Mouse (Mus musculus): ENCODE measurements at regions not wholly inside any gene's neighbourhood (a gene's known extent, or its start where the extent isn't known, plus 50 kb on each side); places are given as distances from the start of the nearest gene placed in this dataset.

DNA sequence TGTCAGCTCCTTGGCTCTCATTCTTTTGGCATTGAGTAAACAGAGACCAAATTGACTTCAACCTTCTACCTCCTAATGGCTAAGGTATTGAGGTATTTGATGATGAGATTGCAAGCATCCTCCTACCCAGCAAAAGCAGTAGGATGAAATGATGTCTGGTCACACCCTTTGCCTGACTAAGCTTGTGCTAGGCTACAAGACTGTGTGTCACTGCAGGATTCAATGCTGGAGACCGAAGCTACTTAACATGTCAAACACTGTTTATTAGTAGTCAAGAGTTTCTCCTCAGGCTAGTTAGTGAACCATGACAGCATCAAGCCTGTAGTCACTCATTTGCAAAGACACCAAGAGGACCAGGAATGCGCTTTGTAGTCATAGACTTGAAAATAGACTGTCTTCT is 320.0 kb downstream of the Prr30 start:
- DNase-seq (no peak), ATAC-seq (ENCODE audit: low read depth) (no peak)
- 72% methylated on average over 2 of the region's 2 CpGs for WGBS (ENCODE audit: insufficient replicate concordance)
- Histone ChIP-seq H3K4me2 (no peak overlapping the region), H3K27ac (no peak overlapping the region), H3K9me3 (replicated peaks) (no peaks in the 10 kb centered on the region), H3K4me1 (replicated peaks) (no peaks in the 10 kb centered on the region), H3K27me3 (no peaks in the 10 kb centered on the region), H3K36me3 (no peaks in the 10 kb centered on the region), H3K4me3 (replicated peaks) (no peak overlapping the region), H3K9ac (no peak overlapping the region)

DNA sequence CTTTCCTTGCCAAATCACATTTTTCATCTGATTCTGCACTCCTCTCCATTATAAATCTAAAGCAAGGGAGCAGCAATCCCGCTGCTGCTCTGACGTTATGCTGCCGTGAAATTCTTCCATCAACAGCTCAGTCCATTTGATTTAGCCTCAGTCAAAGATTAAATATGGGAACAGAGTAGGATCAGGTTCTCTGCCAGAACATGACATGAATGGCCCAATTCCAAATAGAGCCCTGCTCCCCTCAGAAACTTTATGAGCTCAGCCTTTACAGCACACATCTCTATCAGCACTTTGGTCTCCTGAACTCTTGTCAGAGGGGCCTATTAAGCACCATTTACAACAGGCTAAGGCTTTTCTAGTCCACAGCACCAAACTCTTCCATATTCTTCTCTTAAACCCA is 332.3 kb downstream of the Prr30 start:
- ATAC-seq (ENCODE audit: low read depth), result no peak
- Histone ChIP-seq H3K36me3 (no peaks in the 10 kb centered on the region), H3K4me3 (replicated peaks) (no peak overlapping the region), H3K27ac (no peak overlapping the region), H3K4me1 (replicated peaks) (no peaks in the 10 kb centered on the region), H3K27me3 (no peaks in the 10 kb centered on the region), H3K4me2 (no peak overlapping the region), H3K9me3 (replicated peaks) (no peaks in the 10 kb centered on the region), H3K9ac (no peak overlapping the region)
- WGBS (ENCODE audit: insufficient replicate concordance), result 58% methylated on average over 3 of the region's 3 CpGs
- DNase-seq, result no peak

GRCm38 (mm10) chr14:100864792-100865191 is 335.3 kb downstream of the Prr30 start:
- Histone ChIP-seq H3K4me3 (replicated peaks) (no peak overlapping the region), H3K27me3 (no peaks in the 10 kb centered on the region), H3K4me1 (replicated peaks) (no peaks in the 10 kb centered on the region), H3K36me3 (no peaks in the 10 kb centered on the region), H3K9ac (no peak overlapping the region), H3K9me3 (replicated peaks) (no peaks in the 10 kb centered on the region), H3K4me2 (no peak overlapping the region), H3K27ac (no peak overlapping the region)
- WGBS (ENCODE audit: insufficient replicate concordance), result 55% methylated on average over 2 of the region's 2 CpGs
- ATAC-seq (ENCODE audit: low read depth) (no peak), DNase-seq (no peak)

DNA sequence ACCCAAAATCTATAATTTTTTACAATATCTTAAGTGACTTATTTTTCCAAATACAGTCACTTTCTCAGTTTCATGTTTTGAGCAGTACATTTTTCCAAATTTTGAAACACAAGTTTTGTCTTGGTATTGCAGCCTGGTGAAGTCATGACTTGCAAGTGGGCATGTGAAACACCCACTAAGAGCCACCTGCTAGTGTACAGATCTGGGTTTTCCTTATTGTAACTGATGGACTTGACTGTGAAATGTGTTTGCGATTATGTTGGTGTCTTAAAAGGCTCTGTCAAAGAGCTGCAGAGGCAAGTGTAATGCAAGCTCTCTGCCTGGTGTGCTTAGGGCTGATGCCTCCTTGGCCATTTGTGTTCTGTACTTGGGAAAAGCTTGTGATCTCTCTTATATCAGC is 336.0 kb downstream of the Prr30 start:
- no peak overlapping the region for H3K4me2 ChIP-seq
- DNase-seq, result no peak
- ATAC-seq (ENCODE audit: low read depth), result no peak
- no peaks in the 10 kb centered on the region for H3K9me3 ChIP-seq (replicated peaks)
- no peaks in the 10 kb centered on the region for H3K36me3 ChIP-seq
- no peak overlapping the region for H3K27ac ChIP-seq
- no peak overlapping the region for H3K9ac ChIP-seq
- 83% methylated on average over 1 of the region's 1 CpGs for WGBS (ENCODE audit: insufficient replicate concordance)
- H3K4me3 ChIP-seq (replicated peaks), result no peak overlapping the region
- no peaks in the 10 kb centered on the region for H3K4me1 ChIP-seq (replicated peaks)
- no peaks in the 10 kb centered on the region for H3K27me3 ChIP-seq

GRCm38 (mm10) chr14:100842828-100843227 is 357.3 kb downstream of the Prr30 start:
- 61% methylated on average over 3 of the region's 3 CpGs for WGBS (ENCODE audit: insufficient replicate concordance)
- DNase-seq (no peak), ATAC-seq (ENCODE audit: low read depth) (no peak)

More at GRCm38 (mm10) chr14:100842828-100843227, 357.3 kb downstream of the Prr30 start:
- H3K9ac ChIP-seq, result no peak overlapping the region
- H3K9me3 ChIP-seq (replicated peaks), result no peaks in the 10 kb centered on the region
- H3K4me2 ChIP-seq, result no peak overlapping the region
- H3K27ac ChIP-seq, result no peak overlapping the region
- H3K4me1 ChIP-seq (replicated peaks), result no peaks in the 10 kb centered on the region
- H3K4me3 ChIP-seq (replicated peaks), result no peak overlapping the region
- no peaks in the 10 kb centered on the region for H3K36me3 ChIP-seq
- H3K27me3 ChIP-seq, result no peaks in the 10 kb centered on the region
